Mouse (Mus musculus) E14TG2a.4 (cell line): ENCODE data around the gene Cd164.

Source experiments
- CTCF ChIP-seq: conservative IDR thresholded peaks from 2 replicates; pipeline ENCODE4 v1.5.1; 2014; ENCODE audit warnings: low read length
- NANOG ChIP-seq: IDR thresholded peaks from 2 replicates; pipeline ENCODE4 v1.6.1; 2014; ENCODE audit warnings: borderline replicate concordance, low read length, mixed read lengths

DNA sequence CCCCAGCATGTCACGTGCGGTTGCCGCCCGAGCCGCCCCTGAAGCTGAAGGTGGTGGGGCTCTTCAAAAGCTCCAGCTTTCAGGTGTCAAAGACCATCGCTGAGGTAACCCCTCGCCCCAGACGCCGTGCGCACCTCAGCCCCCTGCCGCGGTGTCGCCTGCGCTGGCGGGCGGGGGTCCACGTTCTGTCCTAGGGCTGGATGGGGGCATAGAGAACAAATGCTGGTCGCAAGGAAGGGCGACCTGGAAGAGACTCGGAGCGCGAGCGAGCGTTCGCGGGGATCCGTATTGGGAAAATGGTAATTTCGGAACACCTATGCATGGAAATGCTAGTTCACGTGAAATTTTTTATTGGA, 28.7 kb upstream of the Cd164 start:
- no peak for TF ChIP-seq CTCF
- TF ChIP-seq NANOG: no peak
